Mouse (Mus musculus) fibroblast of lung, adult 2 months (primary cell): Measurements from ENCODE around the gene Kcnc3.

Source experiments
- DNase-seq: peaks from one replicate; pipeline ENCODE4 v3.0.0-alpha.2; 2011; ENCODE audit warnings: low read depth

The Kcnc3 gene

DNA sequence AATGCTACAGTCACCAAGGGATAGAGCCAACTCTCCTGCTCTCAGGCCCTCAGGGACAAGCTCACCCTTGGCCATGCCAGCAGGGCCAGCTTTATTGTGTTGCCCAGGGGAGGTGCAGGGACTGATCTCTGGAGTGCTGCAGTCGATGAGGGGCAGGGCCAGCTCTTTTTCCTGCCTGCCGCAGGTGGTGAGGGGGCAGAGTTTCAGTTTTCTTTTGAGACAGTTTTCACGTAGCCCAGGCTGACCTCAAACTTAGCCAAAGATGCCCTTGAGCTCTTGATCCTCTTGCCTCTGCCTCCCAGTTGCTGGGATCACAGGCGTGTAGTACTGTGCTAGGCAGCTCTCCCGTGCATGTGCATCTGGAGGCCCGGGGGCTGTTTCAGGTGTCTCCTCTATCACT, 19.5 kb upstream of the Kcnc3 start:
- DNase-seq: no peak

DNA sequence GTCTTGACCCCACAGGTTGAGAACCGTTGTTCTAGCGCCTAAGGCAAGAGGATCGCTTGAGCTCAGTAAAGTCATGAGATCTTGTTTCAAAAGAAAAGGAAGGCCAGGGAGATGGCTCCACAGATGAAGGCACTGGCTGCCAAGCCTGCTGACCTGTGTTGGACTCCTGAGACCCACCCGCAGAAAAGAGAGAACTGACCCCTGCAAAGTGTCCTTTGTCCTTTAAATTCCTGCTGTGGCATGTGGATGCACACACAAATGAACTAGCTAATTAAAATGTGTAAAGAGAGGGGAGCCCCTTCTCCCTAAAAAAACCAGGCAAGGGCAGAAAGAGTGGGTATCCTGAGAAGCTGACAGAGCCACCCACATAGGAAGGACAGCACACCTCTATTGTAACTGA, 18.7 kb upstream of the Kcnc3 start:
- no peak for DNase-seq

DNA sequence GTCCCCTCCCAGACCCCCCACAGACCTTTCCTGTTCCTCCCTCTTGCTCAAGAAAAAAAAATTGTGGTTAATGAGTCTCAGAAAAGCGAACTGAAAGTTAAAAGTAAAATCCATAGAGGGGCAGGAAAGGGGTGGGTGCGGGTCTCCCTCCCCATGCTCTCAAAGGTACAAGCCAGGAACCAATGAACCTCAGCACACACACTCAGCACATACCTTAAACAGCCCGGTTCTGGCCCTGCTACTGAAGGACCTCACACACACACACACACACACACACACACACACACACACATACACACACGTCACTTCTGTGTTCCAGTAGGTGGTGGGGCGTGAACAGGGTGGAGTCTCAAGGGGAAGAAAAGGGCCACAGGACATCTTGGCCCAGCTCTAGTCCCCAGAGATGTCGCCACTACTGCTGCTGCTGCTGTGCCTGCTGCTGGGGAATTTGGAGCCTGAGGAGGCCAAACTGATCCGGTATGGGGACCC, 18.2 kb upstream of the Kcnc3 start, which contains the start of gene Napsa:
TSS of gene Napsa (plus strand) at position 168 of the 489 bp plus-strand sequence.
- DNase-seq: no peak

DNA sequence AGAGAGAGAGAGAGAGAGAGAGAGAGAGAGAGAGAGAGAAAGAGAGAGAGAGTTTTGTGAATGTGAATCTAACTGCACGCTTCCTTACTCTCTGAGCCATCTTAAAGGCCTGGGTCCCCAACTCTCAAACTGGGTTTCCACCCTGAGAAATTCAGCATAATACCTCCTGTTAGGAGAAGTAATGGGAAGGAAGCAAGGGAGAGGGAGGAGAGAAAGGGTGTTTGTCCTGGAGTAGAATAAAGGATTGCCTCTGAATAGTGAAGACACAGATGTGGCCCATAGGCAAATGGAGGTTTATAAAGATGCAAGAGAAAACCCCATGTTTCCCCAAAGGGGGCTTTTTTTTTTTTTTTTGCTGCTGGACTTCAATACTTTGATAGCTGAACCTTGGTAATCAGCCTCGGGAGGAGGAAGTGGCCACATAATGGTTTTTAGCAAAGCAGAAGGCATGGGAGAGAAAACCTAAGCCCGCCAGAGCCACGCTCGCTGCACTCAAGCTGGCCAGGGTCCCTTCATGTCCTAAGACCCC, 17.4 kb upstream of the Kcnc3 start:
- no peak for DNase-seq

DNA sequence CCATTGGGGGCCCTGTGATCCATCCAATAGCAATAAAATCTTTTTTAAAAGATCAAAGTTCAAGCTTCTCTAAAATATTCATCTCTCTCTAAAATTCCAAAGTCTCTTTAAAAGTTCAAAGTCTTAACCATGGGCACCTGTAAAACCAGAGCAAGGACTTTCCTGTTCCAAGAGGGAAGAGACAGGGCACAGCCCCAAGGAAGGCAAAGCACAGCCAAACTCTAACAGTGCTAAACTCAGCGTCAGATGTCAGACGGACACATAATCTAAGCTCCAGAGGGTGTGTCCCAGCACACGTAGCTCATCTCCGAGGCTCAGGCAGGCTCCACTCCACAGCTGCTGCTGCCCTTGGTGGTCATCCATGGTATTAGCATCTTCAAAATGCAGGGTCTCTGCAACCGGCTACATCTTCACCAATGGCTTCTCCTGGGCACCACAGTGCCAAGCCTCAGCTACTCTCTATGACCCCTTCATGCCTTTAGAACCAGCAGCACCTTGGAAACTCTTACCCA, 14.1 kb upstream of the Kcnc3 start:
- no peak for DNase-seq

DNA sequence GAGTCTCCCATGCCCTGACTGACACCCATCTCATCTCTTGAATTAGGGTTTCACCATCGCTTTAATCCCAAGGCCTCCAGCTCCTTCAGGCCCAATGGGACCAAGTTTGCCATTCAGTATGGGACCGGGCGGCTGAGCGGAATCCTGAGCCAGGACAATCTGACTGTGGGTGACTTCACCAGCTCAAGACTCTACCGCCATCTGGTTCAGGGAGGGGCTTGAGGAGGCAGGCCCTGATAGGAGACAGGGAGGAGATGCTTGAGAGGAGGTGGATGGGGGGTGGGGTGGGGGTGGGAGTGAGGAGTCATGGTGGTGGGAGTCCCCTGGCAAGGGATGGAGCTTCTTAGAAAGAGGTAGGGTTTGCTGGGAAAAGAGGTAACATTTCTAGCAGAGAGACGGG, 8.8 kb upstream of the Kcnc3 start:
- DNase-seq: no peak

DNA sequence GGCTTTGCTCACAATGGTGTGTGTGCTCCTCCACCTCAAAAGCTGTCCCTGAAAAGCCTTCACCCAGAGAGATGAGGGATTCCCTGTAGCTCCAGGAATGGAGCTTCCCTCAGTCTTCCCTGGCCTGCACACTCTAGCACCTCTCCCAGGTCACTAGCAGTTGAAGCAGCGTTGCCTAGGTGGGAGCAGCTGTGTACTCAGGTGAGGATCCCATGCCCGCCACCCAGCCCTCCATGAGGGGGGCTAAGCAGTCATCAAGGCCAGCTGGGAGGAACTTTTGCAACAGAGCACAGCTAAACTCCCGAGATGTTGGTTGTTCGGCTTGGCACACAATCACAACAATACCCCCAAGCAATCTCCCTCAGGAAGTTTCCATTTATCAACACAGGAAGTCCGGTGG, 7.8 kb upstream of the Kcnc3 start:
- no peak for DNase-seq

DNA sequence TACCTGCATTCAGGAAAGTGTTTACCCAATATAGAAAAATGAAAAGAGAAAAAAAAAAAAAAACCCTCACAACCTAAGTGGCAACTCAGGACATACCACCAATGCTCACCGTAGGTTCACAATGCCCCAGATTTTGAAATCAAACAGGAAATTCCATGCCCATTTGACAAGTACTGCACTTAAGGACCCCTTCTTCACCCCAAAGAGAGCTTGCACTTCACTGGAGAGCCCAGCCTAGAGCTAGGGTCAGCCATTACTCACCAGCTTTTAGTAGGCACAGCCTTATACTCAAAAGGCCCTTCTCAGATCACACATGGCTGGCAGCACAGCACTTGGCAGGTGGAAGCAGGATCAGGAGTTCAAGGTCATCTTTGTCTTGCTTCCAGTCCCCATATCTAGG, 7.3 kb upstream of the Kcnc3 start:
- no peak for DNase-seq

DNA sequence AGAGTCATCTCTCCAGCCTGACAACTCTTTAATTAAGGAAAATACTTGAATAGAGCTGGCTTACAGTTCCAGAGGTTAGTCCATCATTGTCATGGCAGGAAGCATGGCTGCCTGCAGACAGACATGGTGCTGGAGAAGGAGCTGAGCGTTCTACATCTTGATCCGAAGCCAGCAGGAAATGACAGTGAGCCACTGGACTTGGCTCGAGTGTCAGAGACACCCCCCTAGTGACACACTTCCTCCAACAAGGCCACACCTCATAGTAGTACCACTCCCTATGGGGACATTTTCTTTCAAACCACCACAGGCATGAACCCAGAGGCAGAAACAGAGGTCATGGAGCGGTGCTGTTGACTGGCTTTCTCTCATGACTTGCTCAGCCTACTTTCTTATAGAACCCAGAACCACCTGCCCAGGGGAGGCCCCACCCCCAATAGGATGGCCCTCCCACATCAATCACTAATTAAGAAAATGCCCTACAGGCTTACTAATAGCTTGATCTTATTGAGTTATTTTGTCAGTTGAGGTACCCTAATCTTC, 6.1 kb upstream of the Kcnc3 start:
- no peak for DNase-seq

DNA sequence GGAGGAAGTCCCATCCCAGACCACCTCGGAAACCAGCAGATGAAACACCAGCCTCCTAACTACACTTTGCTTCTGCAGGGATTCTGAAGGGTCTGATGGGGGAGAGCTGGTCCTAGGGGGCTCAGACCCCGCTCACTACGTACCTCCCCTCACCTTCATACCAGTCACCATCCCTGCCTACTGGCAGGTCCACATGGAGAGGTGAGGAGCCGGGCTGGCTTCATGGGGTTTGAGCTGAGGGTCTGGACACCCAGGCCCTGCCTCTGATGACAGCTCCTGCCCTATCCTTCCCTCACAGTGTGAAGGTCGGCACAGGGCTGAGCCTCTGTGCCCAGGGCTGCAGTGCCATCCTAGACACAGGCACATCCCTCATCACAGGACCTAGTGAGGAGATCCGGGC, 5.5 kb upstream of the Kcnc3 start:
- DNase-seq: no peak

DNA sequence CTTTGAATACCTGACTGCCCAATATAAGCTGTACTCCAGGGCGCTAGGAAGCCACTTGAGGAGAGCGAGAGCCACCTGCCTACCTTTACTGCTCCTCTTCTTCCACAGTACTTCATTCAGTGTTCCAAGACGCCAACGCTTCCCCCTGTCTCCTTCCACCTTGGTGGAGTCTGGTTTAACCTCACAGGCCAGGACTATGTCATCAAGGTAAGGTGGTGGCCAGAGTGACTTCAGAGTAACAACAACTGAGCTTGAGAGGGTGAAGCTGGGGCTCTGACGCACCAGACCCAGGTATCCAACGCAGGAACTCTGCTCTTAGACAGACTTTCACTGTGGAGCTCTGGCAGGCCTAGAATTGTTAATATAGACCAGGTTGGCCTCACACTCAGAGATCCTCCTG, 4.9 kb upstream of the Kcnc3 start:
- no peak for DNase-seq

DNA sequence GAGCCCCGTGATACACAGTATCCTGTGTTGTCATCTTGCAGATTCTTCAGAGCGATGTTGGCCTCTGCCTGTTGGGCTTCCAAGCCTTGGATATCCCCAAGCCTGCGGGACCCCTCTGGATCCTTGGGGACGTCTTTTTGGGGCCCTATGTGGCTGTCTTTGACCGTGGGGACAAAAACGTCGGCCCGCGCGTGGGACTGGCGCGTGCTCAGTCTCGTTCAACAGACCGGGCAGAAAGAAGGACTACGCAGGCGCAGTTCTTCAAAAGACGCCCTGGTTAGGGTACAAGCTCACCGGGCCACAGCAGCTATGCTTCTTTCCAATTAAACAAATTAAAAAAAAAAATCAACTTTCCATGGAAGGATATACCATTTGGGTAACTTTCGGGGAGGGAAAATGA, 3.9 kb upstream of the Kcnc3 start:
- DNase-seq: no peak

DNA sequence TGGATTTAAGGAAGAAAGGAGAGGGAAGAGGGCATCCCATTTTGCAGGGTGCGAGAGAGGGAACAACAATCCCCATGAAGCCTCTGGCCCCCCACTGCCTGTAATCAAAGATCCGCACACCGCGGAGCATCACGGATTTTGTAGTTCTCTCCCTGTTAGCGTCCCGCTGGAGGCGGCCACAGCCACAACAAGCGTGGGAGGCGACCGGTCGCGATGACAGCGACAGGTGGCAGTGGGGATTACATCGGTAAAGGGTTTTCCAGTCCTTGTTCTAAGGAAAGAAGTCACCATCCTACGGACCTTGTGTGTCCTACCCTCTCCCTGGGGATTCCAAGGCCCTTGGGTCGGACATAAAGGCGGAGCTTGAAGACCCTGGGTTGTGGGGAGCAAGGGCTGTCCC, 3.5 kb upstream of the Kcnc3 start:
- no peak for DNase-seq

DNA sequence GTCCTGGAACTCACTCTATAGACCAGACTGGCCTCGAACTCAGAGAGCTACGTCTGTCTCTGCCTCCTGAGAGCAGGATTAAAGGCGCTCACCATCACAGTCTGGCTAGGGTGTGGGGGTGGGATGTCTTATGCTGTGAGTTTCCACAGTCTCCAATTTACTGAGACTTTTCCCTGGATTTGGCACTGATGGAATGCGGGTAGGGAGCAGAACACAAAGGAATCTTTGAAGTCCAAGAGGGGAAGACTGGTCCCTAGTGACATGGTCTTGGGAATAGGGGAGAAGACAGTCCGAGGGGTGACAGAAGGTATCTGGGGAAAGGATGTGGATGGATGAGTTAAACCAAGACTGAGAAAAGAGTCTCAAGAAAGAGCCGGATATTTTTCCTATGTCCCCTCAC, 2.8 kb upstream of the Kcnc3 start:
- no peak for DNase-seq

DNA sequence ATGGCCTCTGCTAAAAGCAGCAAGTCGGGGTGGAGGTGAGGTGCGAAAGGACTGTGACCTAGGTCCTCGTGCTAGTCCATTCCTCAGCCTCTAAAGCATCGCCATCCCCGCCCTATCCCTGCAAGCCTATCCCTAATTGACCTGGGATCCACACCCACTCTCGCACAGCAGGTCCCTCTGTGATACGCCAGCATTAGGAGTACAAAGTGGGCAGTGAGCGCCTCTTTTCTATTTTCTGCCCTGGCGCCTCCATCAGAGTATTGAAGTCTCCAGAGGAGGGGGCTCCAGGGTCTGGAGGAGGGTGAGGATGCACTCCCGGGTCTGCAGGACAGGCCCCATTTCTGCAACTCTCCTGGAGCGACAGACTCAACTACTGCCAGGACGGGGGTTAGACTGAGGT, 2.1 kb upstream of the Kcnc3 start:
- DNase-seq: no peak

DNA sequence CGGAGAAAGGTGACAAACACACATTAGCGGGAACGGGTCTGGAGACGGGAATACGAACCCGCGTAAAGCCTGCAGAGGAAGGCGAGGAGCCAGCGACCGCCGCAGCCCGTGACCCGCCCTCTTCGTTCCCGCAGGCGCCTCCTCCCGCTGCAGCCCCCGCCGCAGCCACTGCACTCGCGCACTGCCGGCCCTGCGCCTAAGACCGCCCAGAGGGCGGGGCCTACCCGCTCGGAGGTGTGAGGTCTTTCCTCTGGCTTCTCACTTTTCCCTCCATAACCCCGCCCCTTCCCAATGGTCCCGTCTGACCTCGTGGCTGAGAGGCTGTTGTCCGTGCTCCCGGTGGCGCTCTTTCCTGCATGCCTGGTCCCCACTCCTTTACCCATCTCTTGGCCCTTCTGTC, 1.3 kb upstream of the Kcnc3 start:
- no peak for DNase-seq

DNA sequence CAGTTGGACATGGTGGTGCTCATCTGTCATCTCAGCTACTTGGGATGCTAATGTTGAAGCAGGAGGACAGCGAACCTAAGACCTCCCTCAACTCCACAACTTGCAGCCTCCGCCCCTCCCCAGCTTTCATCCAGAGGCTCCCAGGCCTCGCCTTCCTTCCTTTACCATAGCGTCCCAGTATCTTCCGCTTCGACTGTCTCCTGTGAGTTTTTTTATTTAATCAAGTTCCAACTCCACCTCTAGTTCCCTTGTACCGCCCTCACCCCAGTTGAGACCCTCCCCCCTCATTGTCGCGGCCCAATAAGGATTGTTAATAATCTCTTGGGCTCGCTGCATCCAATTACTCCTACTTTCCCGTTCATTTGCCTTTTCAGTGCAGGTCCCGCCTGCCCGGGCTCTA, 518 bp upstream of the Kcnc3 start:
- no peak for DNase-seq

DNA sequence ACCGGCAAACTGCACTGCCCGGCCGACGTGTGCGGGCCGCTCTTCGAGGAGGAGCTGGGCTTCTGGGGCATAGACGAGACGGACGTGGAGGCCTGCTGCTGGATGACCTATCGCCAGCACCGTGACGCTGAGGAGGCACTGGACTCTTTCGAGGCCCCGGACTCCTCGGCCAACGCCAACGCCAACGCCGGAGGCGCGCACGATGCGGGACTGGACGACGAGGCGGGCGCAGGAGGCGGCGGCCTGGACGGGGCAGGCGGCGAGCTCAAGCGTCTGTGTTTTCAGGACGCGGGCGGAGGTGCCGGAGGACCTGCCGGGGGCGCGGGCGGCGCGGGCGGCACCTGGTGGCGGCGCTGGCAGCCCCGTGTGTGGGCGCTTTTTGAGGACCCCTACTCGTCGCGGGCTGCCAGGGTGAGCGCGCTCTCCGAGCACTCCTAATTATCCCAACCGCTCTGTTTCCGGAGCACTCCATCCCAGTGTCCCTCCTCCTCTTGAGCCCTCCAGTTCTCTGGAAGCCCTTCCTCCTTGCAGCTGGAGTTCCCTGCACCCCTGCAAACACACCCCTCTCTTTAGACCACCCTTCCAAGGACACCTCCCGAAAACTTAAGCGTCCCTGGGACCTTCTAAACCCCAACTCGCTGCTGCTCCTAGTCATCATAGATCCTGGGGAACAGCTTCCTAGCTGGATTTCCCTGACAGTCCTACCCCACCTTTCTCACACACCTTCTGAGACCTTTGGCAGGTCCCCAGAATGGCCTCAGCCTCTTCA, 1.1 kb downstream of the Kcnc3 start:
- no peak for DNase-seq

DNA sequence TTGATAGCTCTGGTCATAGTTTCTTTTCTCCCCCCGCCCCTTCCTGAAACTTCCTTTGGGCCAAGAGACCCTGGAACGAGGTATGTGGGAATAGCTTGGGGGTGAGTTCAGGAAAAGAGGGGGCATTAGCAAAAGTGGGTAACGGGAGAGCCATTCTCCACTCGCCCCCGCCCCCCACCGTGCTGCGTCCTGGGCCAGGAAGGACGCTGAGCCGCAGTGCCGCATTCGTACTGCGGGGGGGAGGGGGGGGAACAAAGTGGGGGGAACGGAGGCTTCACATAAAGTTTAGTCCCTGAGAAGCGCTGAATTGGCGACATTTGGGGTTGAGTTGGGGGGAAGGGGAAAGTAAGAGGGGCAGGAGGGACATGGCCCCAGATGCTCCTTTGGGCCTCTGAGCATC, 2.6 kb downstream of the Kcnc3 start:
- DNase-seq: no peak

DNA sequence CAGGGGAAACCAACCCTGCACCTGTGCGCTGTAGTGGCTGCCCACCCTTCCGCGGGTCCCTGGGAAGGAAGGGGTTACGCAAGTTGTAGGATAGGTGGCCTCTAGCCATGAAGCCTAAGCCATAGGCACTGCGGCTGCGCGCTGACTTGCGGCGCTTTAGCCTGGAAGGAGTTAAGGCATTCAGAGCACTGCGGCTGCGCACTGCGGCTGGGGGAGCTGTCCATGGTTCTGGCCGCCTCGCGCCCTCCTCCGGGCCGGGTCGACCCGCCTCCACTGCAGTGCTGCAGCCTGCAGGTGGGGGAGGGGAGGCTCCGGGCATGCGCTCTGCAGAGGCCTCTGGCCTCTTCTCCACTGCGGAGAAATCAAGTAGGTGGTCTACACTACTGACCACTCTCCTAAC, 3.3 kb downstream of the Kcnc3 start:
- DNase-seq: no peak

DNA sequence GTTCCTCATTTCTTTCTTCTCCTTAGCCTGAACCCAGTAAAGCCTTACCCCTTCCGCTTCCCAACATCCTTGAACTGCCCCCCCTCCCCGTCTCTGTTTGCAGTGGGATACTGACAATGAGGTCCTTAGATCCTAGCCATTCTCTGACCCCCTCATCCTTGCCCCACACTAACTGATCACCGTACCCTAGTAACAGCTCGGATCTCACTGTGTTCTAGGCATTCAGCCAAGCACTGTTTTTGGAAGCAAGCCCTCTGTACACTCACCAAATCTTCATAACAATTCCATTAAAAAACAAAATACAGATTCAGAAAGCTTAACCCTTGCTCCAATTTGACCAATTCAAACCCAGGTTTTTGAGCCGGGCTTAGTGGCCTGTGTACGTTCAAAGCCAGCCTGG, 3.8 kb downstream of the Kcnc3 start:
- no peak for DNase-seq

DNA sequence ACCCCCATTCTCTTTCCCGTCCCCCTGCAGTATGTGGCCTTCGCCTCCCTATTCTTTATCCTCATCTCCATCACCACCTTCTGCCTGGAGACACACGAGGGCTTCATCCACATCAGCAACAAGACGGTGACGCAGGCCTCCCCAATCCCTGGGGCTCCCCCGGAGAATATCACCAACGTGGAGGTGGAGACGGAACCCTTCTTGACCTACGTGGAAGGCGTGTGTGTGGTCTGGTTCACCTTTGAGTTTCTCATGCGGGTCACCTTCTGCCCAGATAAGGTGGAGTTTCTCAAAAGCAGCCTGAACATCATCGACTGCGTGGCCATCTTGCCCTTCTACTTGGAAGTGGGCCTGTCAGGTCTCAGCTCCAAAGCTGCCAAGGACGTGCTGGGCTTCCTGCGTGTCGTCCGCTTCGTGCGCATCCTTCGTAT, 4.7 kb downstream of the Kcnc3 start:
- no peak for DNase-seq

DNA sequence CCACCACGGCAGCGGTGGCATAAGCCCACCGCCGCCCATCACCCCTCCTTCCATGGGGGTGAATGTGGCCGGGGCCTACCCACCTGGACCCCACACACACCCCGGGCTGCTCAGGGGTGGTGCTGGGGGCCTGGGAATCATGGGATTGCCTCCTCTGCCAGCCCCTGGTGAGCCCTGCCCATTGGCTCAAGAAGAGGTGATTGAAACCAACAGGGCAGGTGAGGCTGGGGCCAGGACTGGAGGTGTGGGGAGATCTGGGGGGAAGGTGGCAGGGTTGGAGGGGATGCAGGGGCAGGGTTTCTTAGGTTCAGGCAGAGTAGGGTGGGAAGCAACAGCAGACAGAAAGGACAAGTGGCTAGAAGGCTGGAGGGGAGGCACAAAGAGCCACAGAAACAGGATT, 5.6 kb downstream of the Kcnc3 start:
- DNase-seq: no peak
